Mouse (Mus musculus): Measurements from ENCODE around the gene Zfp831.

DNA sequence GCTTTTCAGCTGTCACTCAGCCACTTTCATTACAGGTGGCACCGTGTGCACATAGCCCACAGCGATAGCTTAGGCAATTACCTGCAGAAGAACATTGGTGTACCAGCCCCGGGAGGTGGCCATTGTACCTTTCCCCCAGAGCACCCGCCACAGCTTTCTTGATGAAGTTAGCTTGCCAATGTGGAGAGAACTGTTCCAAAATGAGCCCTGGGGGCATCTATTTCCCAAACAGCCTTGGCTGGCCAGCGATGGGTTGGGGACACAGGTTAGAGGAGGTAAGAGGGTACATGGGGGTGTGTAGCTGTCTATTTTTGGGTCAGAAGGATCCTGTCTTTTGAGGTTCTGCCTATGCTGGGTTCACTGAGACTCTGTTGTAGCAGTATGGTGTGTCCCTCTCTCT lies 33.4 kb upstream of the Zfp831 start:
- TF ChIP-seq POLR2A (IDR thresholded peaks at IDR 0.05; ENCODE audit: low read depth, low read length), result no peak
- TF ChIP-seq CTCF (conservative IDR thresholded peaks at IDR 0.05 in 1 of 2, IDR thresholded peaks at IDR 0.05 in 1 of 2; ENCODE audit: low read depth in 2 of 2, low read length in 2 of 2), result no peak
- TF ChIP-seq TCF12 (IDR thresholded peaks at IDR 0.05; ENCODE audit: low read depth, low read length), result no peak
- no peak for TF ChIP-seq SIN3A (IDR thresholded peaks at IDR 0.05; ENCODE audit: low read length)
- TF ChIP-seq MEF2A (IDR thresholded peaks at IDR 0.05; ENCODE audit: borderline replicate concordance, low read depth, low read length), result no peak
- TF ChIP-seq ZMIZ1 (IDR thresholded peaks at IDR 0.05; ENCODE audit: low read depth, low read length), result no peak
- TF ChIP-seq HCFC1 (IDR thresholded peaks at IDR 0.05; ENCODE audit: low read depth, low read length), result no peak
